Mouse (Mus musculus): ENCODE results near the gene Klhdc8a.

DNA sequence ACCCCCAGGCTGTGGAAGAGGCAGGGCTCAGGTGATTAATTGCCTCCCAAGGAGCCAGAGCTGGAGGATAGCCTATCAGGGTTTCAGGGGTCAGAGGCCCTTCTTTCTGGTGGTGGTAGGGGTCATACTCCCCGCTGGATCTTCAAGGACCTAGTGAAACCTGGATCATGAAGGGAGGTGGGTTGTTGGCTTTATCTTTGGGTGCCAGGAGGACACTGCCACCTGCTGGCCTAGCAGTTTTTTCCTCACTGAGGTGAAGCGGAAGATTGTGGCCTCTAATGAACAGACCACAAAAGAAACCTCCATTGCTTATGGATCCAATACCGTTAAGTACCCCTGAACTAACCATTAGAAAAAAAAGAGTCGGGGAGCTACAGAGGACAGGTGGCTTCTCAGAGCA is 7.7 kb downstream of the Klhdc8a start:
- peak; percentile 48 for TF ChIP-seq CTCF (IDR thresholded peaks at IDR 0.05; ENCODE audit: insufficient read depth, low read depth, low read length)
- no peak for TF ChIP-seq POLR2A (IDR thresholded peaks at IDR 0.05; ENCODE audit: insufficient read depth, low read depth, low read length)

Data from olfactory bulb, adult 2 months (tissue).